Mouse (Mus musculus) testis, postnatal 14 days (tissue): ENCODE measurements around the gene Acsbg2.
"Not testable (repeated sequence)": the region's sequence is repeated elsewhere in the genome, so short reads cannot be mapped to it uniquely, and the experiment has no call there.

Experiments
- DNase-seq: peaks from one replicate; pipeline ENCODE4 v3.0.0; 2021; ENCODE audit warnings: low spot score

Gene Acsbg2

GRCm38 (mm10) chr17:56874237-56874636 is at the start of gene Acsbg2:
Gene Acsbg2 (minus strand): TSS chr17:56874447.
- DNase-seq = no peak

- no peak for DNase-seq
Observed at GRCm38 (mm10) chr17:56919725-56920124, 45.5 kb upstream of the Acsbg2 start.

- no peak for DNase-seq
Observed at GRCm38 (mm10) chr17:56917166-56917565, 42.9 kb upstream of the Acsbg2 start.

DNA sequence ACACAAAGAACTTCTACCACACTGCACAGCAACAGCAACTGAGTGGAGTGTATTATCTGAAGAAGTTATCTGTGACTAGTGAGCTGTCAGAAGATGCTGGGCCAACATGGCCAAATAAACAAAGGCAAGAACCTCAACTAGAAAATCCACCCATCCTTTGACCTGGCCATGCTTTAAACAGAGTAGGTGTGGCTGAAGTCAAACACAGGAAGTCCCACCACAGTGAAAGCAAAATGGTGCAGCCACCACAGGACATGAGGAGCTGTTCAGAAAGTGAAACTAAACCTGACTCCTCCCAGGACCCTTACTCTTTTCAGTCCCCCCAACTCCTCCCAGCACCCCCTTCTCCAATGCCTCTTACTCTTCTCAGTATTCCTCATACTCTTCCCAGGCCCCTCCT is 39.2 kb upstream of the Acsbg2 start:
- no peak for DNase-seq

GRCm38 (mm10) chr17:56913023-56913422 is 38.8 kb upstream of the Acsbg2 start:
- no peak for DNase-seq

- not testable (repeated sequence) for DNase-seq
Observed at GRCm38 (mm10) chr17:56909764-56910163, 35.5 kb upstream of the Acsbg2 start.

DNA sequence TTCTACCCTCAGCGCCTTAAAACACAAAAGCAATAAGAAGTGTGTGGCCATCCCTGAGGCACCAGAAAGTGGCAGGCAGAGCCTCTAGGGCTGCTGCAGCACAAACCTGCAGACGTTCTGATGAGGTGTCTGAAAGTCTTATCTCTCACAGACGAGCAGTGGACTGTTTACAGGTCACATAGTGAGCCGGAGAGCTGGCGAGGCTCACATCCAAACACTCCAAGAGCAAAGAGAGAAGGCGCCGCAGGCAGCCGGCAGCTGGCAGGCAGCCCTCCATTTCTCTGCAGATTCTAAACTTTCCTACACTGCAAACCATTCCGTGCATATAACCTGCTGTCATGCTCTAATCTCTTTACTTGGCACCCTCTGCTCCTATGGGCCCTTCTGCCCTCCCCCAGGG is 33.6 kb upstream of the Acsbg2 start:
- no peak for DNase-seq

DNA sequence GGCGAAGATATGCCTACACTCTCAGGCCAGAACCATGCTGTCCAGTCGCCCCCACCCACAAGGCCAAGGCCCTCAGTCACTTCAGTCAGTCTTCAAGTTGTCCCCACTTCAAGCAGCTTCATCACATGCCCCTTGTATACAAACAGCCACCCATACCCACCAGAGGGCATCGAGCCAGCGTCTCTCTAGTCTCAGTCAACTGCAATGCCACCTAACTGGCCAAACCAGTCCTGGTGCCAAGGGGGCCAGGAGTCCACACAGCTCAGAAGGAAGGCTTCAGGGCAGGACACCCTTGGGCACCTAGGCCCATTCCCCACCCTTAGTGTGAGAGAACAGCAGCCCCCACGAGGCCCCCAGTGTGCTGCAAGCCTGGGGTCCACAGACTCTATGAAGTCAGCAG is 32.8 kb upstream of the Acsbg2 start:
- DNase-seq = no peak

GRCm38 (mm10) chr17:56906166-56906565 is 31.9 kb upstream of the Acsbg2 start:
- DNase-seq = no peak

- no peak for DNase-seq
Observed at GRCm38 (mm10) chr17:56902698-56903097, 28.5 kb upstream of the Acsbg2 start.

- DNase-seq = peak; percentile 48
Observed at GRCm38 (mm10) chr17:56897630-56898195, 23.5 kb upstream of the Acsbg2 start.

- no peak for DNase-seq
Observed at GRCm38 (mm10) chr17:56896513-56897129, 22.4 kb upstream of the Acsbg2 start.

DNA sequence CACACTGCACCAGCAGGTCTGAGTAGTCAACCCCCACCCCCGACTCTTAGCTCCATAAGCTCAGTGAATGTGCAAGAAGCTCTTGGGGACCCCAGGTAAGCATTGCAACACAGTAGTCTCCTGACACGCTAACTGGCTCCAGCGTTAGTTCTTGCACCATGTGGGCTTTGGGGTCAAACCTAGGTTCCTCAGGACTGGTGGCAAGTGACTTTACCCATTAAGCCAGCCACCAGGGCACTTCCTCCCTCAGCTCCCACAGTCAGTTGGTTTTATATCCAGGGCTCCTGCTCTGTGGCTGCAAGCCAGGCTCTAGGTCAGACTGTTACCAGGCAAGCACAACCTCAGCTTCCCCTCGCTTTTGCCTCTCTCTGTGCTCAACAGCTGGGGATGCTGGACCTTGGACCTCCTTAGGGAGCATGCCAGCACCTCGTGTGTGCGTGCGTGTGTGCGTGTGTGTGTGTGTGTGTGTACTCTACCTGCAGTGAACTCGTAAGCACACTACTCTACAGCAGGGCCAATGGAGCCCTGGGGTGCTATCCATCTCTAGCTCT is 21.2 kb upstream of the Acsbg2 start:
- no peak for DNase-seq

GRCm38 (mm10) chr17:56890018-56890417 is 15.8 kb upstream of the Acsbg2 start:
- DNase-seq = no peak

DNA sequence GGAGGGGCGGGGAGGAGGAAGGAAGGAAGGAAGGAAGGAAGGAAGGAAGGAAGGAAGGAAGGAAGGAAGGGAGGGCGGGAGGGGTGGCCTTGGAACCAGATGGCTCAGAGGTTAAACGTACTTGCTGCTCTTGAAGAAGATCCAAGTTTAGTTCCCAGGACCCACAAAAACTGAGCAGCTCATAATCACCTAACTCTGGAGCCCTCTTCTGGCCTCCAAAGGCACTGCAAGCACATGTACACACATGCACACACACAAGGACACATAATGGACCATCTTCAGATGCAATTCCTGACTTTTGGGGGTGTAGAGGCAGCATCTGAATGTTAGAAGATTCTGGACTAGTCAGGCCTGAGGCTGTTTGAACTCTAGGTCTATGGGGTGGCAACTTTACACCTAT is 13.8 kb upstream of the Acsbg2 start:
- DNase-seq = no peak

DNA sequence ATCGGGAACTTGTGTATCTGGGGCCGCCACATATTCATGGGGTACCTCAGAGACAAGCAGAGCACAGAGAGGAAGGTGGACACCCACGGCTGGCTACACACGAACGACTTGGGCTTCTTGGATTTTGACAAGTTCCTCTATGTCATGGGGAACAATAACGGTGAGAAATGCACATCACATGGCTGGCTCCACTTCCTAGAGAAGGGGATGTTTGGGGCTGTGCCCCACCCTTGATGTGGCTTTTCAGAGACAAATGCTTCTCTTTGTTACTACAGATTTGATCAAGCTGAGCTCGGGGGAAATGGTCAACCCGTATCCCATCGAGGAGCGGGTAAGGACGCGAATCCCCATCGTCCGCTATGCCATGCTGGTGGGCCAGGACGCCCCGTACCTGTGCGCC is 10.6 kb upstream of the Acsbg2 start:
- DNase-seq = no peak

DNA sequence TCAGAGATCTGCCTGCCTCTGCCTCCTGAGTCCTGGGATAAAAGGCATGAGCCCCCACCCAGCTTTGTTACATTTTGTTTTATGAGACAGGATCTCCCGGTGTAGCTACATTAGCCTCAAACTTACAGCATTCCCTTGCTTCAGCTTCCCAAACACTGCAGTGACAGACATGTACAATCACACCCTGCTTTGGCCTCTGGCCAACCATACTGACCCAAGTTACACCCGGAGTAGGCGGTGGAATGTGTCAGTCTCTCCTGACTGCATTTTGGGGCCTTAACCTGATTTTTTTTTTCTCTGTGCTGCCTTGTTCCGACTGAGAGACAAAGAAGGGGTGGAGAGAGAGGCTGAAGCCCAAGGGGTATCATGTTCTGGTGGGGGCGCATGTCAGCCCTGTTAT is 10.1 kb upstream of the Acsbg2 start:
- no peak for DNase-seq

- peak; percentile 38 for DNase-seq
Observed at GRCm38 (mm10) chr17:56883612-56884011, 9.4 kb upstream of the Acsbg2 start.

DNA sequence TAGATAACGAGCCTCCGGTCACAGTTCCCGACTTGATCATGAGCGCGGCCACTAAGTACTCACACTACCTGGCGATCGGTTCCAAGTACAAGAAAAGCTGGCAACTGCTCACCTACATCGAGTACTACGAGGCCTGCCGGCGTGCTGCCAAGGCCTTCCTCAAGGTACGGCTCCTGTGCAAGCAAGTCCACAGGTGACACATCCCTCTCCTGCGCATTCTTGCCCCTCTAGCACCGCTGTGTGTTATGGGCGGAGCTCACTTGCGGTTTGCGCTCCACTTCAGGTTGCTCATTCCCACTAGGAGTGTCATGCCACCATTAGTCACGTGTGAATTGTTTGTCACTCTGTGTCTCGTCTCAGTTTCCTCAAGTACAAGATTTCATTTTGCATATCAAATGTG is 3.2 kb upstream of the Acsbg2 start:
- DNase-seq = no peak

- DNase-seq = no peak
Observed at GRCm38 (mm10) chr17:56876981-56877380, 2.7 kb upstream of the Acsbg2 start.

GRCm38 (mm10) chr17:56876465-56876864 is 2.2 kb upstream of the Acsbg2 start:
- no peak for DNase-seq

- DNase-seq = no peak
Observed at GRCm38 (mm10) chr17:56874936-56875651, 847 bp upstream of the Acsbg2 start, which contains the start of gene 1700061G19Rik. Gene 1700061G19Rik (plus strand): TSS chr17:56875477.

DNA sequence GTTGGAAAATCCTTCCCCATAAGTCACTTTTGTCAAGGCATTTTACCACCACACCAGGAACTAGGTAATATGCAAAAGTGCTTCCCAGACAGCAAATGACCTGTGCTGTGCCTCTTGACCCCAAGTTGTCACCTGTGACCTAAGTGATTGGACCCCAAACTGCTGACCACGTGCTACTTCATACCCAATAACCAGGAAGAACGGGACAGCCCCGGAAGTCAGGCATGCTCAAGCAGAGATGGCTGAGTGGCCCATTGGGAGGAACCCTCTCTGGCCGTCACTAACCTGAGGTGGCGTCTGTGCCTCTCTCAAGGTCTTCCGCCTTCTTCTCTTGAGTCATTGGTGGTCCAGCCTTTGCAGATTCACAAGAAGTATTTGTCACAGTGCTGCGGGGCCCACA is 1.7 kb downstream of the Acsbg2 start:
- DNase-seq = no peak
